Mouse (Mus musculus) frontal cortex, adult 2 months (tissue): ENCODE data around the gene Hoxb2. TPM values are rescaled to one million over a fixed set of nuclear protein-coding genes. Genes with fewer than 3 reads are reported as not detected.

ENCODE experiments used
- DNase-seq, 2 experiments: peaks; one replicate each; pipeline ENCODE4 v3.0.0; 2022; ENCODE audit warnings: low spot score in 1 of 2; ENCODE audit errors: extremely low spot score in 1 of 2
- polyA plus RNA-seq: library from polyadenylated mRNA; depleted of rRNA; stranded (reverse); fragments of >200 nt; gene quantifications from 2 replicates; pipeline ENCODE4 v1.2.3, GENCODE M21; 2012; rRNA removed

Gene Hoxb2
- polyA plus RNA-seq: 0.06 TPM in 1 of 2 replicates, not detected in the other

GRCm38 (mm10) chr11:96350341-96350624, at the start of gene Hoxb2:
Gene Hoxb2, plus strand, starts transcription at chr11:96350525.
- DNase-seq: no peak

GRCm38 (mm10) chr11:96301064-96301431, 49.3 kb upstream of the Hoxb2 start:
- DNase-seq: no peak

GRCm38 (mm10) chr11:96301837-96302236, 48.5 kb upstream of the Hoxb2 start:
- DNase-seq: peak in 1 of 2 experiments; percentile 51

GRCm38 (mm10) chr11:96302381-96303150, 47.8 kb upstream of the Hoxb2 start:
- DNase-seq: no peak

- DNase-seq: no peak
These were observed 46.9 kb upstream of the Hoxb2 start, which contains the start of gene Hoxb5 for GRCm38 (mm10) chr11:96303151-96304099. Gene Hoxb5, plus strand, starts transcription at chr11:96303336.

DNA sequence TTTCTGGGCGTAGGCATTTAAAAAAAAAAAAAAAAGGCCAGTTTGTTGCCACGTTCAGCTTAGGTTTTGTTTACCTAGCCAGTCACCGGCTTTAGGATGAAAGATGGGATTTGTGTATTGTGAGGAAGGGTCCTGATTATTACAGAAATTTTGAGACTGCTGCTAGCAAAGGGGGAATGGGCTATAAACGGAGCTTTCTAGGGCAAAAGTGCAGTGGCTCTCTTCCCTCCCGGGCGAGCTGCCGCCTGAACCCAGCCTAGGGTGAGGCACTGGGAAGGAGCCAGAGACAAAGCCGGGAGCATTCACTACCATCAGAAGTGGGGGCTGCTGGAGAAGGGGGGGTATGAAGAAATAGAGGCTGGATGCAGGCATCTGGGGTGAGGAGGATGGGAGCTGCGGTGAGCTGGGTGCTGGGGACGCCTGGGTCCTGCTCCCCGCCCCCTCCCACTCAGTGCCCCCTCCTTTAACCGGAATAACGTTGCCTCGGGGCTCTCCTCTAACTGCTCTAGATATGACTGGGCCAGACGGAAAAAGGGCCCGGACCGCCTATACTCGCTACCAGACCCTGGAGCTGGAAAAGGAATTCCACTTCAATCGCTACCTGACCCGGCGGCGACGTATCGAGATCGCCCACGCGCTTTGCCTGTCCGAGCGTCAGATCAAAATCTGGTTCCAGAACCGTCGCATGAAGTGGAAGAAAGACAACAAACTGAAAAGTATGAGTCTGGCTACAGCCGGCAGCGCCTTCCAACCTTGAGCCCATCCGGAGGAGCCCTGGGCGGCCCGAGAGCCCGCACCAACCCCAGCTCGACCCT, 45.7 kb upstream of the Hoxb2 start:
- no peak for DNase-seq

- no peak for DNase-seq
These were observed 44.7 kb upstream of the Hoxb2 start for GRCm38 (mm10) chr11:96305505-96306182.

DNA sequence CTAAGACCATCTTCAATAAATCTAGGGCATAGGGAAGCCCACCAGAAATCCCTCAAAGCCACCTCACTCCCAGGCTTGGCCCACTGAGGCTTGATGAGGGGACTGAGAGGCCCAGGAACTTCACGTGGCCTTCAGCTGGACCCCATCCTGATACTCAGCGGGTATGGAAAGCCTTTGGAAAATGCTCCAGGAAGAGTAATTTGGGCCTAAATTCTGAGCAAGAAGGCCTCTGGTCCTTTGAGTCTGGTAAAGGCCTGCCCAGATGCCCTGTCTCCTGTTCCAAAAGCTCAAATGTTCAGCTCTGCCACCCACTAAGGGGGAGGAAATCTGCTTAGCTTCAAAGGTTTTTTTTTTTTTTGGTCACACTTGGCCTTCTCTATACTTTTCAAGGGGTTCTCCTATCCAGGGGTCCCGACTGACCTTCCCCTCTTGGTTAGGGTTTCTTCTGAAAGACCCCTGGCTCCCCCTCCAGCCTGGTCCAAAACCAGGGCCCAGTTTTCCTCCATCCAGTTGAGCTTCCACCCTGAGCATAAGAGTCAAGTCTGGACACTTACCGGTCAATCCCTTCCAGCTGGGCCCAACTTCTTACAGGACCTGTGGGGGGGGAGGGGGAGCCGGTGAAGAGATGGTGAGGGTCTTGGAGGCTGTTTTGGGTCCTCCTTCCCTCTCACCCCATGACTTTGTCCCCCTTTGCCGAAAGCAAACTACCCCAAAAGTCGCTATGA, 44.0 kb upstream of the Hoxb2 start:
- no peak for DNase-seq

DNA sequence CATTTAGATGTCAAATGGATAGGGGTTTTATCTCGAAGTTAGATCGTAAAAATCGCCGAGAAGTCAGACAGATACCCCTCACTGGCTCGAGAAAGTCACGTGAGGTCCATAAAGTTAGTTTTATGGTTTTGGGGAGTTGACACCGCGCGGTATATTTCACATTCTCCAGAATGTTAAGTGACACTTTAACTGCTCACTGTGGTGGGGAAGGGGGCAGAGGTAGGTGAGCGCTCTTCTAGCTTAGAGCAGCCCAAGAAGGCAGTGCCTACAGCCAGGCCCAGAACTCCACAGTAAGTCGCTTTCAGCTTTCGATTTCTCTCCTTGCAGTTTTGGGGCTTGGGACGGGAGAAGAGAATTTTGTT, 43.4 kb upstream of the Hoxb2 start:
- no peak for DNase-seq

- no peak for DNase-seq
These were observed 41.6 kb upstream of the Hoxb2 start for GRCm38 (mm10) chr11:96308763-96309162.

DNA sequence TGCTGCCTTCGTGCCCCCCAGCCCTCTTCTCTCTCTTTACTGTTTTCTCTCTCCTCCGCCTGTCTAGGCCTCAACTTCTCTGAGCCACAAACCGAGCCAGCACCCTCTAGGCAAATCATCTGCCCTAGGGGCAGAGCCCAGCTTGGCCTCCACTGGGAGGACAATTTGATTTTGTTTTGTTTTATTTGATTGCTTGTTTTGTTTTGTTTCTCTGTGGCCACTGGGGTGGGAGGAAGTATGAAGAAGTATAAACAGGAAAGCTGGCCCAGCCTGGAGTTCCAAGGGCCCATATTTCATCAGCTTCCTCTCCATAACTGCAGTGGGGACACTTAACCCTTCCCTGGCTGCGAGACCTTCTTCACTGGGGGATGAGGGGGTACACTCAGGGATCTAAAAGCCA, 41.0 kb upstream of the Hoxb2 start:
- DNase-seq: no peak

DNA sequence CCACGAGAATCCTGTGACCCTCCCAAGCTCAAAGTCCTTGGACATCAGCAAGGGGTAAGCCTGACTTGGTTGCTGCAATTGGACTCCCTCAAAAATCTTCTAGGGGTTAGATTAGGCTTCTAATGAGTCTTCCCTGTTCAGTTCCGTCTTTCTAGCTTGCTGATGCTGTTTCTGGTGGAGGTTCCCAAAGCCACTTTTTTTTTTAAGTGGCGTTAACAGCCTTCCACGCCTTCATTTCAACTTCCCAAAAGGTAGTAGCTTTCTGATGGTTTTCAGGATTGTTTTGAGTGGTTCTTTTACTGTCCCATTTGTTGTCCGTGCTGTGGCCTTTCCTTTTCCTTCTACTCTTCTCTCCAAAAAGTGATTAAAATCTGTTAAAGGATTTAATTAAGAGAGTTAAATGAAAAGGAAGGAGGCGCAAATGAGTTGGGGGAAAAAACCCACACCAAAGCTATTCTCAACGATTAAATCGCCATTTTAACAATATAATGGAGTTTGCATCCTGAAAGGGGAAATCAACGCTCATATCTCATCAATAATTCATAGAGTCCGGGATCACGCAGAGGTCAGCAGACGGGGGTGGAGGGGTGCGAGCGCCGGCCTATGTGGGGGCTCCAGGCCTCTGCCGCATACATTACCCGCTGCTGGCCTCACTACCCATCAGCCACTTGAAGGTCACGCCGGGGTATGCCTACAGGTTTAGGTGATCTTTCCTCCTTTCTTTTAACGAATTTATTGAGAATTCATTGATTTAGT, 40.0 kb upstream of the Hoxb2 start:
- no peak for DNase-seq

DNA sequence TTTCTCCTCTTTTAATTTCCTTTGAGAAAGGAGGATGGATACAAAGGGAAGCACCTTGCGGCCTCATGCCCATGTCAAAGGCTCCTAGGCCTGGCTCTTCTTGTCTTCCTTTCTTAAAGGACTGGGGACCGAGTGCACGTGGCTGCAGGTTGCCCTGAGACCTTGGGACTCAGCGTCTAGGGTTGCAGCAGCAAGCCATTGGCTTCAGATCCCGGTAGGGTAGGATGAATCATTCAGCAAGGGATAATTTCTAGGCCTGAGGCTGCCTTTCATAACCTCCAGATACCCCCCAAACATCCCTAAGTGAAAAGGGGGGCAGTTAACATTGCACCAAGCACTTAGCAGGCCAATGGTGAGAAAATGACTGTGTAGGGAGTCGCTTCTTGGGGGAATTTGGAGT, 39.2 kb upstream of the Hoxb2 start:
- no peak for DNase-seq

- DNase-seq: no peak
These were observed 38.6 kb upstream of the Hoxb2 start for GRCm38 (mm10) chr11:96311520-96312417.

- DNase-seq: no peak
These were observed 37.2 kb upstream of the Hoxb2 start for GRCm38 (mm10) chr11:96313134-96313533.

DNA sequence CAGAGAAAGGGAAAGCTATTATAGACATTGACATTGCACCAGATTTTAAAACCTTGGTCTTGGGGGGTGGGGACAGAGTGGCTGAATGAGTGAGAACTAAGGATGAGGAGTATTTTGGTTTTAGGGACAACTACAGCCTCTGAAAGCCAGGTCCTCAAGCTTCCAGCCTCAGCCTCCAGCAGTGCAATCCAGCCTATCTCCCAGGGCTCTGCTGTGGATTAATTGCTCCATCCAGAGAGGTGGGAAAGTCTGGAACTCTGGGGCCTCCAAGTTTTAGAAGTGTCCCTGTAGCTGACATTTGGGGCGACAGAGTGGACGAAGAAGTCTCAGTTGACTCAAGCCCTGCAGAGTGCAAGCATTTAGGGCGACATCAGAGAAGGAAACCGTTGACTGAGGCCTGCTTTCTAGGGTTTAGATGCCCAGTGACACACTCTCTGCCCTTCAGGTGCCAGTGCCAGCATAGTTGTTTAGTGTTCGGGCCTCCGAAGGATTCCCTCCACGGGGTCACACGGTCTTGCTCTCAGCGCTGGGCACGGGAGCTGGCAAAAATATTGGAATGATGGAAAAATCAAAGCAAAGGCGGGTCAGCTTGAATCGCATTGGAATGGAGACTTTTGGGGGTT, 36.4 kb upstream of the Hoxb2 start:
- DNase-seq: no peak

- DNase-seq: no peak
These were observed 35.5 kb upstream of the Hoxb2 start for GRCm38 (mm10) chr11:96314671-96315343.
